Mouse (Mus musculus) lung, postnatal 0 days (tissue): ENCODE results near the gene Fbxo6. TPM values are rescaled to one million over a fixed set of nuclear protein-coding genes. Genes with fewer than 3 reads are reported as not detected.
A peak's percentile ranks its signal among the peaks of the same experiment; 100 is the strongest.

Source experiments
- ATAC-seq: fragments of 200-750 bp; cut with Nextera tagmentation; 2 replicates; pipeline ENCODE4 v1.8.0; 2017; ENCODE audit warnings: moderate library complexity
- DNase-seq: peaks from one replicate; pipeline ENCODE4 v3.0.0-alpha.2; 2016; ENCODE audit warnings: low spot score
- H3K27ac ChIP-seq: fragments of 300-500 bp; sonication (generic); 2 replicates; pipeline ENCODE4 v1.5.1; 2014; ENCODE audit warnings: antibody characterized with exemption, mild to moderate bottlenecking, low read length, mixed read lengths
- H3K27me3 ChIP-seq: fragments of 300-500 bp; sonication (generic); replicated peaks from 2 replicates; pipeline ENCODE4 v1.6.1; 2014; ENCODE audit warnings: low read length, mixed read lengths; ENCODE audit not compliant: insufficient read depth
- H3K36me3 ChIP-seq: fragments of 300-500 bp; sonication (generic); 2 replicates; pipeline ENCODE4 v1.6.1; 2014; ENCODE audit warnings: low read length, mixed read lengths; ENCODE audit not compliant: insufficient read depth
- H3K4me1 ChIP-seq: fragments of 300-500 bp; sonication (generic); 2 replicates; pipeline ENCODE4 v1.6.1; 2014; ENCODE audit warnings: antibody characterized with exemption, low read depth, low read length, mixed read lengths; ENCODE audit not compliant: insufficient read depth
- H3K4me2 ChIP-seq: fragments of 300-500 bp; sonication (generic); replicated peaks from 2 replicates; pipeline ENCODE4 v1.6.1; 2014; ENCODE audit warnings: low read depth, mild to moderate bottlenecking, low read length, moderate library complexity, mixed read lengths
- H3K4me3 ChIP-seq: fragments of 300-500 bp; sonication (generic); 2 replicates; pipeline ENCODE4 v1.5.1; 2014; ENCODE audit warnings: low read depth, low read length
- H3K9ac ChIP-seq: fragments of 300-500 bp; sonication (generic); replicated peaks from 2 replicates; pipeline ENCODE4 v1.6.1; 2014; ENCODE audit warnings: low read depth, mild to moderate bottlenecking
- H3K9me3 ChIP-seq: fragments of 300-500 bp; sonication (generic); 2 replicates; pipeline ENCODE4 v1.6.1; 2016; ENCODE audit warnings: low read length, mixed read lengths
- CTCF ChIP-seq: IDR thresholded peaks from 2 replicates; pipeline ENCODE4 v1.5.1; 2016; ENCODE audit warnings: antibody characterized with exemption, mild to moderate bottlenecking
- EP300 ChIP-seq: IDR thresholded peaks from 2 replicates; pipeline ENCODE4 v1.6.1; 2016; ENCODE audit warnings: antibody characterized with exemption, mild to moderate bottlenecking, control low read depth
- WGBS: fragments of 180-500 bp; shearing (Covaris S2); extraction: QIAGEN DNeasy Blood & Tissue Kit; methylation state at CpG from one replicate; pipeline ENCODE4 v1.1.7; 2014; 5-methylcytosine and 5-hydroxymethylcytosine counted together
- polyA plus RNA-seq: library from polyadenylated mRNA; unstranded; fragments of >200 nt; fragmentation: Nextera tagmentation; extraction: Ambion mirVana; gene quantifications from 2 replicates; pipeline ENCODE4 v1.2.1, GENCODE M21; 2015

Fbxo6 gene
- polyA plus RNA-seq, 1 experiment from 2014 or later = 58.5 TPM

DNA sequence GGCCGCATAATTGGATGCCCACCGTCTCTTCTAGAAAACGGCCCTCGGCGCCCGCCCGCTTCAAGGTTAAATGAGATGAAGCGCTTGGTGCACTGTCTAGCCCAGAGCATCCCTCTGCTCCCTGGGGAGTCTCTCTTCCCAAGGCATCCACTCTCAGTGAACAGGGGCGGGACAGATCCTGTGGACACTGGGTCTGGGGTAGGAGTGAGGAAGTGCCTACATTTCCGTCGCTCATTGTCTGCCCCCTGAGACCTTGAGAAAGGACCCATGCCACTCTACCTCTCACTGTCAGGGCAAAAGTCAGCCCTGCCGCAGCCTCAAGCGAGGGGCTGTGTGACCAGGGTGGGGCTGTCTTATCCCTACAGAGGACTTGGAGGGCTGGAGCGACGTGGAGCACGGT is 12.5 kb upstream of the Fbxo6 start:
- no peak for ATAC-seq
- H3K27me3 ChIP-seq = peaks cover 54% of the 10 kb centered on the region
- WGBS = 2% methylated on average over 16 of the region's 16 CpGs

GRCm38 (mm10) chr4:148164002-148164439 is 12.1 kb upstream of the Fbxo6 start:
- Histone ChIP-seq H3K9me3 (no peaks in the 10 kb centered on the region), H3K27me3 (peaks cover 54% of the 10 kb centered on the region), H3K27ac (no peak overlapping the region), H3K36me3 (no peaks in the 10 kb centered on the region), H3K4me2 (peak overlapping the region; percentile 49), H3K9ac (no peak overlapping the region), H3K4me3 (peak overlapping the region; percentile 16; the same call in 1 of the 2 replicates), H3K4me1 (peaks cover 5% of the 10 kb centered on the region; the same call in 1 of the 2 replicates)
- ATAC-seq = peak; percentile 72
- TF ChIP-seq CTCF (peak; percentile 94), EP300 (no peak)
- 2% methylated on average over 23 of the region's 29 CpGs for WGBS
- DNase-seq = peak; percentile 89

More for the DNA sequence above, 12.5 kb upstream of the Fbxo6 start:
- 0 out of 2 replicates have a peak overlapping the region, but pooled peaks have one; percentile 16 for H3K4me3 ChIP-seq
- H3K9me3 ChIP-seq = no peaks in the 10 kb centered on the region
- H3K4me1 ChIP-seq = 0 out of 2 replicates have a peak, but pooled peaks cover under 1% of the 10 kb centered on the region
- TF ChIP-seq CTCF = no peak
- TF ChIP-seq EP300 = no peak
- no peaks in the 10 kb centered on the region for H3K36me3 ChIP-seq
- DNase-seq = no peak
- H3K4me2 ChIP-seq = peak overlapping the region; percentile 49; the same call in 1 of the 2 replicates
- no peak overlapping the region for H3K27ac ChIP-seq
- H3K9ac ChIP-seq = no peak overlapping the region

- Histone ChIP-seq H3K36me3 (no peaks in the 10 kb centered on the region), H3K27me3 (peaks cover 40% of the 10 kb centered on the region), H3K4me3 (peak within 1 kb of the TSS; percentile 53), H3K4me2 (peak within 1 kb of the TSS; percentile 97), H3K4me1 (peaks cover 6% of the 10 kb centered on the region; the same call in 1 of the 2 replicates), H3K9me3 (no peaks in the 10 kb centered on the region), H3K27ac (peak within 1 kb of the TSS; percentile 74), H3K9ac (peak within 1 kb of the TSS; percentile 44)
- DNase-seq (no peak), ATAC-seq (peak; percentile 29)
- WGBS = 2% methylated on average over 43 of the region's 43 CpGs
- TF ChIP-seq EP300 (no peak), CTCF (no peak)
These were observed 8.8 kb upstream of the Fbxo6 start, which contains the start of the genes Fbxo44 and Fbxo2 for GRCm38 (mm10) chr4:148160436-148161390. Fbxo44 (minus strand) TSS chr4:148160482. Fbxo2 (plus strand) TSS chr4:148160621.

DNA sequence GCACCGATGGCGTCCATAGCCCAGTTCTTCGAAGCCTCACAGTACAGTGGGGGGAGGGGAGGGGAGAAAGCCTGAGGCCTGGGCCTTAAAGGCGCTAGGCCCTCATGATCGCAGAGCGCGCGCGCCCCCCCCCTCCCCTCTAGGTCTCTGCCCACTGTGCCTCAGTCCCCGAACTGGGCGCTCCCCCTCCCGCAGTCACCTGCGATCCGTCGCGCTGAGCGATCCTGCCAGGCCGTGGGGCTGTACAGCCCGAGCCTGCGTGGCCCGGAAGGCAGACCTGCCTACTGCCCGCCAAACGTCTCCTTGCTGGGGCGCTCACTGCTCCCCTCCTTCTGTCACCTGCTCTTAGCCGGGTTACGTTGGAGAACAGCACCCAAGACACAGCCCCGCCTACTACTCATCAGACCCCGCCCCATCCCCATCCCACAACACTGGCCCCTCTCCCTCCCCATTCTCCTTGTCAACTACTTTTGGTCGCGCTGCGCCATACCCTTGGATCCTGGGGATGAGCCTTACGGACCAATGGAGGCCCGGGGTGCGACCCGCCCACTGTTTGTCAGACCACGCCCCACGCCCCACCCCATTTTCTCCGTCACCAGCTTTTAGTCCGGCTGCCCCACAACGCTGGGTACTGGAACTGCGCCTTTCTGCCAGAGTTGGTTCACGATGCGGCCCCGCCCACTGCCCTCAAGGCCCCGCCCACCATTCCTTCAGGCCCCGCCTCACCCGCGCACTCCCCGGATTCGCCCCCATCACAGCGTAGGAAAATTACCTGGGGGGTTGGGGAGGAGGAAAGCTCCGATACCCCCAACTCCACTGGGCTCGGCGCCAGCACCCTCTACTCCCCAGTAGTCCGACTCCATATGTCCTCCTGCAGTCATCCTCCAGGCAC is 7.8 kb upstream of the Fbxo6 start:
- Histone ChIP-seq H3K27ac (peak overlapping the region; percentile 74), H3K9ac (peak overlapping the region; percentile 44), H3K4me1 (peaks cover 6% of the 10 kb centered on the region; the same call in 1 of the 2 replicates), H3K9me3 (no peaks in the 10 kb centered on the region), H3K27me3 (peaks cover 31% of the 10 kb centered on the region), H3K36me3 (no peaks in the 10 kb centered on the region), H3K4me3 (peak overlapping the region; percentile 53), H3K4me2 (peak overlapping the region; percentile 97)
- peak; percentile 91 for ATAC-seq
- peak; percentile 49 for TF ChIP-seq CTCF
- TF ChIP-seq EP300 = no peak
- under 1% methylated on average over 44 of the region's 55 CpGs for WGBS
- peak; percentile 96 for DNase-seq

GRCm38 (mm10) chr4:148158436-148159348 is 6.8 kb upstream of the Fbxo6 start:
- TF ChIP-seq CTCF = no peak
- TF ChIP-seq EP300 = no peak
- peak overlapping the region; percentile 53 for H3K4me3 ChIP-seq
- no peak overlapping the region; the same call in 1 of the 2 replicates for H3K9ac ChIP-seq
- 32% methylated on average over 27 of the region's 27 CpGs for WGBS
- peaks cover 6% of the 10 kb centered on the region; the same call in 1 of the 2 replicates for H3K4me1 ChIP-seq
- peaks cover 20% of the 10 kb centered on the region for H3K27me3 ChIP-seq
- ATAC-seq (no peak), DNase-seq (no peak)
- H3K36me3 ChIP-seq = no peaks in the 10 kb centered on the region
- H3K9me3 ChIP-seq = no peaks in the 10 kb centered on the region
- H3K4me2 ChIP-seq = peak overlapping the region; percentile 97
- no peak overlapping the region for H3K27ac ChIP-seq
